Mouse (Mus musculus) thymus, postnatal 25 days (tissue): ENCODE data around the gene Patl1.
"Not testable (repeated sequence)": the region's sequence is repeated elsewhere in the genome, so short reads cannot be mapped to it uniquely, and the experiment has no call there.

Source experiments
- DNase-seq: peaks from one replicate; pipeline ENCODE4 v3.0.0; 2022

Patl1 gene

DNA sequence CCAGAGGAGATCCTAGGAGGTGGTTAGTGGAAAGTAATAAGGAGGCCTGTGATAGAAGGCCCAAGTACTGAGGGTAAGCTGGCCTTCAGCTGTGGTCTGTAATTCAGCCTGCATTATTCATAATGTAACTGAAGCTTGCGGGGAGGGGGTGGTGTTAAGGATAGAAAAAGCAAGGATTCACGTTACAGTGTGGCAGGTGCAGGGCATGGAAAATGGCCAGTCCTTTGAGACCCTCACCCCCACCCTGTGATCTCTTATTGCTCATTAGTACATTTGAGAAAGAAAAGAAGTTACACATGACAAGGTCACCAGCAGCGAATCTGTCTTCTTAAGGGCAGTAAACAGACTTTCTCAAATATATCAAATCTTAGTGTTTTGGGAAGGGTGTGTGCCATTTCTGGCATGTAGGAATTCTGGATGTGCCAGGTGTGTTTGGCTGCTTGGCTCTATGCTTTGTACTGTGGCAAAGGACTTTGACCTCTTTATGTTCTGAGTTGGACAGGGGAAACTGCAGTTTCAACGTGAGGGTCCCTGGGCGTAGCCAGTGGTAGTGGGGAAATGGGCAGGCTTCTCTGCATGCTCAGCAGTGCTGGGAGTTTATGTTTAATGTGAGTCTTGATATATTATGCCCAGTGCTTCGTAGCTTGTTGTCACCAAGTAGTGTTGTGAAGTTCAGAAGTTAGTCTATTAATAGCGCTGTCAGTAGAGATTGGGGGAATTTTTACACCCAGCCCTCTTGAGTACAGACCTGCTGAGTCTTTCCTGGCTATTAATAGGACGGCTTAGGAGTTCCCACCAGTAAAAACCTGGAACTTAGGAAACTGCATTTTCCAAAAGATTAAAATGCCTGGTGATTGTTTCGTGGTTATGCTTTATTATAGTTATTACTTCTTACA, 57.2 kb downstream of the Patl1 start:
- no peak for DNase-seq

GRCm38 (mm10) chr19:11973511-11974222, 61.5 kb downstream of the Patl1 start:
- no peak for DNase-seq

DNA sequence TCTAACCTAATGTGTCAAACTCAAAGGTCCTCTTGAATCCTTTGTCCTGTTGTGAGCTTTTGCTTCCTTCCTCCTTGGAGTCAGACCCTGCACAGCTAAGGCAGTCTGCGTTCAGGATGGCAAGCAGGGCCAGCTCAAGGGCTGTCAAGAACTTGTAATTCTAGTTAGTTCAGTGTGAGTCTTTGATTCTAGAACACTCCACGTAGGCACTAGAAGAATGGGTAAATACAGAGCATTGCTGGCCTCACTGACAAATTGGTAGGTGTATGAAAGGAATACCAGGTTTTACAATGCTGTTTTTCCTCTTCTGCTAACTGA, 62.0 kb downstream of the Patl1 start:
- no peak for DNase-seq

DNA sequence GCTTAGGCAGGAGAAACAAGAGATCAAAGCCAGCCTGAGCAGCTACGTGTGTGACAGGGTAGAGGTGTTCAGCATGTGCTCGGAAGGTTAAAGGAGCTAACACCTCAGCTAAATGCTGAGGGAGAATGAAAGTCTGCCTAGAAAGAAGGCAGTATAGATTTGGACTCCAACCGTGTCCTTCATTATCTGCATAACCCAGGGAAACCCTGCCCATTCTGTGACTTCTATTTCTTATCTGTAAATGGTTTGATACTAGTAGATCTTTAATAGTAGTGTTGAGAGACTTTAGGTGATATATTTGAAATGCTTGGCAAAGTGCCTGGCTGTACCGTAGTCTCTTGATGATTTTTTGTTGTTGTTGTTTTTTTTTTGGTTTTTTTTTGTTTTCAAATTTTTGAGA, 63.5 kb downstream of the Patl1 start:
- DNase-seq: no peak

DNA sequence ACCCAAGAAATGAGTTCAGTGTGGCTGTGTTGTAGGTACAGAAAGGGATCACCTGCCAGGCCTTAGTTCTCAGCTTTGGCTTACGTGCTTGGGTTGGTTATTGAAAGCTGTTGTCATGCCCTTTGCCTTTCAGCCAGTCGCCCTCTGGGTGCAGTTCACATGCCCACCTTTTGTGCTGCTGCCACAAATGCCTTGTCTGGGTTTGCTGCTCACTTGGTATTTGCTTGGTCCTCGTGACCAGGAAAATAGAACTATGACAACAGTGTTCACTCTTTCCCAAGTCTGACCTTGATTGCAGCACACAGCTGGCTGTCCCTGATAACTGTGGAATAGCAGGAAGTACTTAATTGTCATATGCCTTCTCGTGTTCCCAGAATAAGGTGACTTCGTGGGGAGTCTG, 65.2 kb downstream of the Patl1 start:
- DNase-seq: no peak

- no peak for DNase-seq
Observed at GRCm38 (mm10) chr19:11980471-11980870, 68.3 kb downstream of the Patl1 start.

DNA sequence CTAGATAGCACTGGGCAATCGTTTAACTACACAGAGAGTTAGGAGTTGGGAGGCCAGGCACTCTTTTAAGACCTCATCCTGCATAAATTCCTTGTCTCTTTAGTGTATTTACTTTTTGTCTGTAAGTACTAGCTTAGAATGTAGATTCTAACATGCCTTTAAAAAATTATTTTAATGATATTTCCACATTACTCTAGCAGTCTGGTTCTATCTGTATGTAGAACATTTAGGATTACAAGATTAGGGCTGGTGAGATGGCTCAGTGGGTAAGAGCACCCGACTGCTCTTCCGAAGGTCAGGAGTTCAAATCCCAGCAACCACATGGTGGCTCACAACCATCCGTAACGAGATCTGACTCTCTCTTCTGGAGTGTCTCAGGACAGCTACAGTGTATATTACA, 72.4 kb downstream of the Patl1 start:
- not testable (repeated sequence) for DNase-seq

DNA sequence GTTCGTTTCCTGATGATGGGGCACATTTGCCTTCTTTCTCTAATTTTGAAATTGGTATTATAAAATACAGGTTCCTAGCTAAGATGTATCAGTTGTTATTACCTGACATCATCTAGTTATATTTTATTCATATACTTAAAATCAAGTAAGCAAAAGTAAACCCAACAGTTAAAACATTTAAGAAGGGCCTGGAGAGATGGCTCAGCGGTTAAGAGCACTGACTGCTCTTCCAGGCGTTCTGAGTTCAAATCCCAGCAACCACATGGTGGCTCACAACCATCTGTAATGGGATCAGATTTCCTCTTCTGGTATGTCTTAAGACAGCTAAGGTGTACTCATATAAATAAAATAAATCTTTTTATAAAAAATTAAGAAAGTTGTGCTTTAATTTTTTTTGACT, 75.6 kb downstream of the Patl1 start:
- no peak for DNase-seq

DNA sequence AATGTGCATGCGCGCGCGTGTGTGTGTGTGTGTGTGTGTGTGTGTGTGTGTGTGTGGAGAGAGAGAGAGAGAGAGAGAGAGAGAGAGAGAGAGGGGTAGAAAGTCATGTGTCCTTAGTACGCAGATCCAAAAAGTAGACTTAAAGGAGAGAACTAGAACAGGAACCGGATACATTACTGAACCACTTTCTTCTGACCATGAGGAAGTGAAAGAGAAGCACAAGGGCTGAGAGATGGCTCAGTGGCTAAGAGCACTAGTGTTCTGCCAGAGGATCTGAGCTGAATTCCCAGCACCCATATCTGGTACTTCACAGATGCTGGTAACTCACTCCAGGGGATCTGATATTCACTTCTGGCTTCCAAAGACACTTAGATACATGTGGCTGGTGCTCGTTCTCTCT, 77.1 kb downstream of the Patl1 start:
- no peak for DNase-seq

DNA sequence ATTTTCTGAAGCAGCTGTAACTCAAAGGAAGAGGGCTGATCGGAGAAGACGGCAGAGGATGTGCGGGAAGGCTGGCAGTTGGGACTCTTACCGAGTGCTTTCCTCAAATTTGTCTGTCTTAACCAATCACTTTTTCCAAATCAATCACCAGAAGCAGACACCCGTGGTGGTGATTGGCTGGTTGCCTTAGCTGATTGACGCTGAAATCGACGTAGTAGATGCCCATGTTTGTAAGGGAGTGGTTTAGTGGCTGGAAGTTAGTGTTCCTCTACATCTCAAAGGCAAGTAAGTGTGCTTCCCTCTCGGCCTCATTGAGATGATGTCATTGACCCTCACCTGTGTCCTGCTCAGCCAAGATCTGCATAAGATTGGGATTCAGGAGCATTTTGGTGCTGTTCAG, 79.8 kb downstream of the Patl1 start:
- no peak for DNase-seq

DNA sequence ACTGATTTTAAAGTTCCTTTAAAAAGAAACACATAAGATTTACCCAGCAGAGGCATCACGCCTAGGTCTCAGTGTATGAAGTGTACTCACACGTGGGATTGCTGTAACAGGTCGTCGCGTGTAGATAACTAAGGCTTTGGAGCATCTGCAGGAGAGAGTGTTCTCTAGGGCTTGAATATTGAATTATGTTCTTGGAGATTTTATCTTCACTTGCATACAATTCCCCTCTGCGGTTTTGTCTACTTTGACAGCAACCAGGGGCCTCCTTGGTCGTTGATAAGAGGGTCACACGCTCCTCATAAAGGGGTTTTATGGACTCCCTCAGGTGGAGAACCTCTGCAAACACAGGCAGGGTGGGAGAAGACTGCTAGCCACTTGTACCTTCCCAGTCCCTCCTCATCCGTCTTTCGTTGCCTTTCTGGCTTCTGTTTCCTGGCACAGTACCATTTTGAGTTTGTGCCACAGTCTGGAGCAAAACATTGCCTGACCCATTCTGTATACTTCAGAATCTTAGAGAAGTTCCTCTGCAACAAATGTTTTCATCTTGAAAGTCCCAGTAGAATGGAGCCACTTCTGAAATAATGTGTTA, 80.3 kb downstream of the Patl1 start:
- no peak for DNase-seq
